Mouse (Mus musculus) cortical plate, adult 2 months (tissue): ENCODE data around the gene Neurl2. TPM values are rescaled to one million over a fixed set of nuclear protein-coding genes. Genes with fewer than 3 reads are reported as not detected.
"Not testable (repeated sequence)": the region's sequence is repeated elsewhere in the genome, so short reads cannot be mapped to it uniquely, and the experiment has no call there.

Experiments
- H3K27ac ChIP-seq: fragments of 200-500 bp; 2 replicates; pipeline ENCODE4 v1.5.1; 2012; ENCODE audit warnings: low read length, control low read depth, inconsistent platforms; ENCODE audit not compliant: insufficient read depth
- H3K4me1 ChIP-seq: fragments of 200-500 bp; 2 replicates; pipeline ENCODE4 v1.6.1; 2011; ENCODE audit warnings: low read length; ENCODE audit not compliant: control insufficient read depth, insufficient read depth
- H3K4me3 ChIP-seq: fragments of 200-500 bp; 2 replicates; pipeline ENCODE4 v1.5.1; 2011; ENCODE audit warnings: mild to moderate bottlenecking, low read length, control low read depth; ENCODE audit not compliant: insufficient read depth
- CTCF ChIP-seq: fragments of 200-500 bp; IDR thresholded peaks from 2 replicates; pipeline ENCODE4 v1.5.1; 2011; ENCODE audit warnings: mild to moderate bottlenecking, control low read depth, low read length; ENCODE audit not compliant: insufficient read depth; ENCODE audit errors: extremely low read depth
- POLR2A ChIP-seq: fragments of 200-500 bp; IDR thresholded peaks from 2 replicates; pipeline ENCODE4 v1.6.1; 2011; ENCODE audit warnings: mild to moderate bottlenecking, low read length, control low read depth; ENCODE audit not compliant: insufficient read depth; ENCODE audit errors: extremely low read depth
- polyA plus RNA-seq: library from polyadenylated mRNA; depleted of rRNA; stranded (reverse); fragments of >200 nt; gene quantifications from 2 replicates; pipeline ENCODE4 v1.2.3, GENCODE M21; 2012; rRNA removed

The Neurl2 gene
- polyA plus RNA-seq = 5.0 and 5.2 TPM in 2 replicates

- Histone ChIP-seq H3K4me1 (no peaks in the 10 kb centered on the region), H3K27ac (peak within 1 kb of the TSS; percentile 77), H3K4me3 (peak within 1 kb of the TSS; percentile 50)
- TF ChIP-seq POLR2A (peak; percentile 90), CTCF (no peak)
These were observed at the start of gene Neurl2 for GRCm38 (mm10) chr2:164833314-164833959. Gene Neurl2, minus strand, starts transcription at chr2:164833456.

GRCm38 (mm10) chr2:164882619-164883018 lies 49.4 kb upstream of the Neurl2 start:
- no peak overlapping the region for H3K27ac ChIP-seq
- H3K4me3 ChIP-seq = no peak overlapping the region
- TF ChIP-seq CTCF (no peak), POLR2A (no peak)
- peaks cover 8% of the 10 kb centered on the region; the same call in 1 of the 2 replicates for H3K4me1 ChIP-seq

- Histone ChIP-seq H3K4me1 (peaks cover 3% of the 10 kb centered on the region; the same call in 1 of the 2 replicates), H3K27ac (peak overlapping the region; percentile 99), H3K4me3 (peak overlapping the region; percentile 62)
- TF ChIP-seq POLR2A (peak; percentile 100), CTCF (no peak)
These were observed 46.5 kb upstream of the Neurl2 start for GRCm38 (mm10) chr2:164879568-164880277.

- Histone ChIP-seq H3K27ac (peak within 1 kb of the TSS; percentile 99), H3K4me3 (peak within 1 kb of the TSS; percentile 62), H3K4me1 (peaks cover 3% of the 10 kb centered on the region; the same call in 1 of the 2 replicates)
- TF ChIP-seq POLR2A = peak; percentile 80
- no peak for TF ChIP-seq CTCF
These were observed 45.9 kb upstream of the Neurl2 start, which contains the start of gene Pcif1 for GRCm38 (mm10) chr2:164879228-164879567. Gene Pcif1, plus strand, starts transcription at chr2:164879304.

GRCm38 (mm10) chr2:164878509-164879227 lies 45.4 kb upstream of the Neurl2 start:
- Histone ChIP-seq H3K4me3 (peak overlapping the region; percentile 62), H3K27ac (peak overlapping the region; percentile 73), H3K4me1 (peaks cover 3% of the 10 kb centered on the region; the same call in 1 of the 2 replicates)
- TF ChIP-seq POLR2A (no peak), CTCF (no peak)

GRCm38 (mm10) chr2:164877376-164878215 lies 44.3 kb upstream of the Neurl2 start:
- not testable (repeated sequence) for H3K27ac ChIP-seq, H3K4me1 ChIP-seq, H3K4me3 ChIP-seq
- TF ChIP-seq POLR2A = 0 out of 2 replicates have a peak, but pooled peaks have one; percentile 9

- not testable (repeated sequence) for H3K4me3 ChIP-seq, H3K27ac ChIP-seq, H3K4me1 ChIP-seq
These were observed 42.4 kb upstream of the Neurl2 start for GRCm38 (mm10) chr2:164875648-164876047.

- TF ChIP-seq CTCF = no peak
- no peak for TF ChIP-seq POLR2A
- no peak overlapping the region for H3K4me3 ChIP-seq
- H3K4me1 ChIP-seq = no peaks in the 10 kb centered on the region
- H3K27ac ChIP-seq = peak overlapping the region; percentile 19; the same call in 1 of the 2 replicates
These were observed 41.0 kb upstream of the Neurl2 start for GRCm38 (mm10) chr2:164874239-164874769.

- TF ChIP-seq CTCF = no peak
- TF ChIP-seq POLR2A = no peak
- Histone ChIP-seq H3K27ac (0 out of 2 replicates have a peak overlapping the region, but pooled peaks have one; percentile 78), H3K4me3 (no peak overlapping the region), H3K4me1 (no peaks in the 10 kb centered on the region)
These were observed 40.4 kb upstream of the Neurl2 start for GRCm38 (mm10) chr2:164873621-164874020.
